ENCODE assay signal across 9 mouse cellular contexts in the genomic region with DNA sequence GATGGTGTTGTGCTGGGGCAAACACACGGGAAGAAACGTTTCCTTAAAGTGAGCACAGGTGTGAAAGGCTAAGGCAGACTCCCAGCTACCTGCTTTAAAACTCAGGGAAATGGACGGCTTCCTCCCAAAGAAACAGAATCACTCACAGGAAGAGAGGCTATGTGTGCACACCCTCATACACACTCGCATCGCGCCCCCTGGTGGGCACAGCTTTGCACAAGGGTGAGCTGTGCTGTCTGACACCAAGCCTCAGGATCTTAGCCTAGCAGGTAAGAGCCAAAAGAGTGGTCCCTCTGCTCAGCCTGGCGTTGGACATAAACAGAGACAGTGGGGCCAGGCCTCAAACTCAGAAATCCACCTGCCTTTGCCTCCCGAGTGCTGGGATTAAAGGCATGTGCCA. TPM values are rescaled to one million over a fixed set of nuclear protein-coding genes. Genes with fewer than 3 reads are reported as not detected.
DNase-seq lines count a peak whose midpoint lies in the region; ATAC-seq and TF ChIP-seq lines count a peak whose summit lies in the region.
"Had no signal": no experiment of that assay in that cellular context is flagged by ENCODE, and none has a peak within 500 bp of the region (broad histone marks: within the 10 kb centered on the region; RNA-seq: fewer than 3 reads in every experiment).

No protein-coding gene starts in this region.

- H3K27me3 ChIP-seq in heart, embryonic 14.5 days (ENCODE audit: control insufficient read depth, insufficient read depth, low read length): peaks cover 7% of the 10 kb centered on the region
- peaks cover 35% of the 10 kb centered on the region for H3K27me3 ChIP-seq in liver, embryonic 15.5 days
- no peaks in the 10 kb centered on the region for H3K27me3 ChIP-seq in neural tube, embryonic 14.5 days (ENCODE audit: control insufficient read depth, insufficient read depth, low read length)

- H3K27ac ChIP-seq in bone marrow, adult 2 months (ENCODE audit: control insufficient read depth, insufficient read depth, low read depth, low read length, poor library complexity): no peak overlapping the region
- no peak overlapping the region for H3K27ac ChIP-seq in heart, embryonic 14.5 days (replicated peaks in 1 of 2; ENCODE audit: control insufficient read depth in 1 of 2, insufficient read depth in 1 of 2, low read depth in 2 of 2, low read length in 2 of 2)
- no peak overlapping the region for H3K27ac ChIP-seq in liver, embryonic 15.5 days (replicated peaks)
- H3K27ac ChIP-seq in neural tube, embryonic 14.5 days (ENCODE audit: low read depth, low read length): no peak overlapping the region
- H3K27ac ChIP-seq: embryonic facial prominence, embryonic 13.5 days had no signal

- H3K4me2 ChIP-seq in heart, embryonic 14.5 days (ENCODE audit: low read length): no peak overlapping the region
- H3K4me2 ChIP-seq in liver, embryonic 15.5 days: no peak overlapping the region
- no peak overlapping the region for H3K4me2 ChIP-seq in neural tube, embryonic 14.5 days (ENCODE audit: low read depth, low read length)
- H3K4me2 ChIP-seq: embryonic facial prominence, embryonic 13.5 days had no signal

- H3K36me3 ChIP-seq in heart, embryonic 14.5 days (ENCODE audit: control insufficient read depth, insufficient read depth, low read length): no peaks in the 10 kb centered on the region
- H3K36me3 ChIP-seq in liver, embryonic 15.5 days (replicated peaks): no peaks in the 10 kb centered on the region
- H3K36me3 ChIP-seq in neural tube, embryonic 14.5 days (ENCODE audit: control insufficient read depth, insufficient read depth, low read length): no peaks in the 10 kb centered on the region
- H3K36me3 ChIP-seq: embryonic facial prominence, embryonic 13.5 days had no signal

- H3K4me1 ChIP-seq in bone marrow, adult 2 months (ENCODE audit: control insufficient read depth, insufficient read depth, low read length): no peaks in the 10 kb centered on the region
- 0 out of 4 replicates have a peak, but pooled peaks cover 0 to 4% of the 10 kb centered on the region in 2 experiments for H3K4me1 ChIP-seq in heart, embryonic 14.5 days (ENCODE audit: control insufficient read depth in 2 of 2, insufficient read depth in 2 of 2, low read length in 2 of 2)
- no peaks in the 10 kb centered on the region for H3K4me1 ChIP-seq in liver, embryonic 15.5 days (replicated peaks)
- no peaks in the 10 kb centered on the region for H3K4me1 ChIP-seq in neural tube, embryonic 14.5 days (ENCODE audit: control insufficient read depth, insufficient read depth, low read length)

- peak; percentile 61; the same call in 1 of the 2 replicates for ATAC-seq in erythroblast, adult 5-6 weeks (replicated peaks; ENCODE audit: low FRiP score, poor library complexity, severe bottlenecking)
- ATAC-seq in heart, embryonic 14.5 days (ENCODE audit: insufficient number of reproducible peaks, insufficient read depth, low FRiP score, low read depth): peak; percentile 75; the same call in 1 of the 2 replicates
- ATAC-seq in liver, embryonic 15.5 days (ENCODE audit: insufficient read depth): 0 out of 2 replicates have a peak, but pooled peaks have one; percentile 41
- peak; percentile 68; the same call in 1 of the 2 replicates for ATAC-seq in neural tube, embryonic 14.5 days (ENCODE audit: low read depth)

- no peak overlapping the region for H3K4me3 ChIP-seq in bone marrow, adult 2 months (replicated peaks; ENCODE audit: control insufficient read depth, low read depth, low read length)
- no peak overlapping the region for H3K4me3 ChIP-seq in heart, embryonic 14.5 days (ENCODE audit: control insufficient read depth in 1 of 2, insufficient read depth in 1 of 2, low read depth in 1 of 2, low read length in 2 of 2)
- H3K4me3 ChIP-seq in liver, embryonic 15.5 days (replicated peaks): no peak overlapping the region
- no peak overlapping the region for H3K4me3 ChIP-seq in neural tube, embryonic 14.5 days (ENCODE audit: low read depth, low read length)
- H3K4me3 ChIP-seq: embryonic facial prominence, embryonic 13.5 days had no signal

- no peak for TF ChIP-seq POLR2A in bone marrow, adult 2 months (IDR thresholded peaks at IDR 0.05; ENCODE audit: borderline replicate concordance, control insufficient read depth, low read depth, low read length)

- H3K9ac ChIP-seq in heart, embryonic 14.5 days (ENCODE audit: low read length): no peak overlapping the region
- no peak overlapping the region for H3K9ac ChIP-seq in liver, embryonic 15.5 days
- no peak overlapping the region for H3K9ac ChIP-seq in neural tube, embryonic 14.5 days (replicated peaks; ENCODE audit: low read depth, low read length)
- H3K9ac ChIP-seq: embryonic facial prominence, embryonic 13.5 days had no signal

- no peaks in the 10 kb centered on the region for H3K9me3 ChIP-seq in heart, embryonic 14.5 days (ENCODE audit: control insufficient read depth, low read length)
- no peaks in the 10 kb centered on the region for H3K9me3 ChIP-seq in liver, embryonic 15.5 days (replicated peaks)
- H3K9me3 ChIP-seq in neural tube, embryonic 14.5 days (ENCODE audit: control insufficient read depth, low read length): no peaks in the 10 kb centered on the region
- H3K9me3 ChIP-seq: embryonic facial prominence, embryonic 13.5 days had no signal

- peak; percentile 85 for DNase-seq in CD4-positive helper T cell, adult 2 months (ENCODE audit: low read depth, low spot score)
- DNase-seq in kidney, postnatal 25 days: peak; percentile 92 to 99
- peak; percentile 97 for DNase-seq in testis, postnatal 10 days (ENCODE audit: low spot score)

- TF ChIP-seq CTCF in bone marrow, adult 2 months (IDR thresholded peaks at IDR 0.05; ENCODE audit: control insufficient read depth, insufficient read depth, low read length): peak; percentile 96

- 5% methylated on average over 8 of the region's 8 CpGs for WGBS in bone marrow, adult 2 months
- 3% methylated on average over 8 of the region's 8 CpGs for WGBS in heart, embryonic 14.5 days
- 3% methylated on average over 8 of the region's 8 CpGs for WGBS in liver, embryonic 15.5 days (ENCODE audit: insufficient replicate concordance)
- WGBS in neural tube, embryonic 14.5 days: 4% methylated on average over 8 of the region's 8 CpGs

RNA-seq across cellular contexts. Expression of gene Stxbp1, which starts 7.2 kb away (rescaled TPM):
- 2.5 and 3.2 TPM in 2 replicates for polyA plus RNA-seq in bone marrow, adult 2 months (2011; ENCODE audit: insufficient read depth, insufficient read length, low replicate concordance, missing spikeins)
- total RNA-seq in erythroblast, adult 5-6 weeks (2015; ENCODE audit: low replicate concordance): 0.96 and 1.3 TPM in 2 replicates
- total RNA-seq in erythroblast, adult 5-6 weeks (2017; ENCODE audit: low replicate concordance): 0.34 and 0.56 TPM in 2 replicates
- polyA plus RNA-seq in heart, embryonic 14.5 days (2014; fragmentation: Nextera tagmentation; extraction: Ambion mirVana): 28.7 and 29.7 TPM in 2 replicates
- polyA plus RNA-seq in liver, embryonic 15.5 days (2015; fragmentation: Nextera tagmentation; extraction: Ambion mirVana): 2.4 and 2.5 TPM in 2 replicates
- polyA plus RNA-seq in neural tube, embryonic 14.5 days (2014; fragmentation: Nextera tagmentation; extraction: Ambion mirVana): 290 and 312 TPM in 2 replicates

RNA-seq across cellular contexts. Expression of gene Fam129b, which starts 21.7 kb away (rescaled TPM):
- polyA plus RNA-seq in bone marrow, adult 2 months (2011; ENCODE audit: insufficient read depth, insufficient read length, low replicate concordance, missing spikeins): 2.1 and 9.9 TPM in 2 replicates
- 3.1 and 5.8 TPM in 2 replicates for total RNA-seq in erythroblast, adult 5-6 weeks (2015; ENCODE audit: low replicate concordance)
- 2.6 and 5.6 TPM in 2 replicates for total RNA-seq in erythroblast, adult 5-6 weeks (2017; ENCODE audit: low replicate concordance)
- polyA plus RNA-seq in heart, embryonic 14.5 days (2014; fragmentation: Nextera tagmentation; extraction: Ambion mirVana): 18.1 and 25.1 TPM in 2 replicates
- polyA plus RNA-seq in liver, embryonic 15.5 days (2015; fragmentation: Nextera tagmentation; extraction: Ambion mirVana): 8.5 and 11.6 TPM in 2 replicates
- polyA plus RNA-seq in neural tube, embryonic 14.5 days (2014; fragmentation: Nextera tagmentation; extraction: Ambion mirVana): 11.8 and 18.3 TPM in 2 replicates
